Mouse (Mus musculus): ENCODE measurements around the gene Stc2.
A peak's percentile ranks its signal among the peaks of the same experiment; 100 is the strongest.

Stc2 gene

GRCm38 (mm10) chr11:31369648-31370286, at the start of gene Stc2:
Gene Stc2 (minus strand): TSS chr11:31370074.
- DNase-seq = no peak

GRCm38 (mm10) chr11:31417071-31417470, 47.2 kb upstream of the Stc2 start:
- DNase-seq = no peak

DNA sequence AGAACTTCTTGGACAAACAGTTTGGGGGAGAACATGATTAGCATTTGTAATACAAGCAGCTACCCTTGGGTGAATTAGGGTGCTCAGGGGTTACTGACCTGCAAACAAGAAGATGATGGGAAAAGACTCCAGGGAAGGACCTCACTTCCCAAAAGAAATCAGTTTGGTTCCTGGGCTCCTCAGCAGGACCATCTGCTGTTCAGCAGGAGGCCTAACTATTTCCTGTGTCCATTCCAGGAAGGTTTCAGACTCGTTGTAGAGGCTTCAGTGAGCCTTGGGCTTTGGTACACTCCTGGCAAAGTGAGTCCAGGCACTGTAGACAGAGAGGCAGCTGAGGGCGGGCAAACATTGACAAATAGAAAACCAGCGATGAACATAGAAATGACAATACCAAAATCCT, 42.5 kb upstream of the Stc2 start:
- DNase-seq = peak; percentile 20

- DNase-seq = no peak
Measured at GRCm38 (mm10) chr11:31406736-31407135, 36.9 kb upstream of the Stc2 start.

- no peak for DNase-seq
Measured at GRCm38 (mm10) chr11:31403080-31403479, 33.2 kb upstream of the Stc2 start.

- DNase-seq = no peak
Measured at GRCm38 (mm10) chr11:31398604-31399003, 28.7 kb upstream of the Stc2 start.

GRCm38 (mm10) chr11:31396638-31397417, 27.0 kb upstream of the Stc2 start:
- no peak for DNase-seq

GRCm38 (mm10) chr11:31394026-31394425, 24.2 kb upstream of the Stc2 start:
- DNase-seq = no peak

DNA sequence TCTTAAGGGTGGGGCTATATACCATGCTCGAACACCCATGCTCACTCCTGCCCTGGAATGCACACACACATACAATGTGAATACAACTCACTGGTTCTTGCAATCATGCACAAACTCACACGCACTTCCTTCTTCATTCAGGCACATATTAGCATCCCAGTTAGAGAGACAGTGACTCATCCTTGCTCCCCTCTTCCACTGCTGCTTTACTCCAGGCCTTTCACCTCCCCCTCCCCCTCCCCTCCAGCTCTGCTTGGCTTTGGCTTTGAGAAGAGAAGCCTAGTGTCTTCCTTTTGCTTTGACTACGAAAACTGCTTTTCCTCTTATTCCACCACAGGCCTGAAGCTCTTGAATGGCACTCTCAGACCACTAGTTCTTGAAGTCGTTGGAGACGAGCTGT, 22.5 kb upstream of the Stc2 start:
- DNase-seq = no peak

DNA sequence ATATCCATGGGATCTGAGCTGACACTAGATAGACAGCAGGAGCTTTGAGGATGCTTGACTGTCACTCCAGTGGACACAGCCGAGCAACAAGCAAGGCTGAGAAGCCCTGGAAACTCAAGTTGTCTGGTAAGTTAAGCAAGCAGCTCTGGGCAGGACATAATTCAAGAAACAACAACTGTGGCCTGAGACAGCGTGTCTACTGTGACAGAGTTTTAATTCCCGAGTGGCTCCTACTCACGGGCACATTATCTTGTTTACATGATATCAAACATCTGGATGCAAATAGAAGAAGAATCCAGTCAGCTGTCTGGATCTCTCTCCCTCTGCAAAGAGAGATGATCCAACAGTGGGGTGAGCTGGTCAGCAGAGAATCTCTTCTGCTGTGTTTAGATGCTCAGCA, 19.0 kb upstream of the Stc2 start:
- no peak for DNase-seq

DNA sequence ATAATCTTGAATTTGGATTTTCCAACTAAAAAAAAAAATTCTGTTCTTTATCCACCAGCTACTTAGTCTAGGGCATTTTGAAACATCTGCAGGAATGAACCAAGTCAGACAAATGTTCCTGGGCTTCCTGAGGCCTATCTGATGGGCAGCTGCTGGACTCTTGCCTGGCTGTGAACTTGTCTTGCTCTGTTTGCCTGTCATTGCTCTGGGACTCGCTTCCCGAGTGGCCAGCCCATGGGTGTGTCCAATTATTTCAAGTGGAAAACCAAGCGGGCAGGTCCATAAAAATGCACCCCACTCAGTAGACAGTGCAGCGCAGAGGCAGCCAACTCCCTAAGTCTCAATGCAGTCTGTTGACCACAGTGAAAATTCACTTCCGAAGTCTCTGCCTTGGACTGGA, 17.7 kb upstream of the Stc2 start:
- DNase-seq = no peak

DNA sequence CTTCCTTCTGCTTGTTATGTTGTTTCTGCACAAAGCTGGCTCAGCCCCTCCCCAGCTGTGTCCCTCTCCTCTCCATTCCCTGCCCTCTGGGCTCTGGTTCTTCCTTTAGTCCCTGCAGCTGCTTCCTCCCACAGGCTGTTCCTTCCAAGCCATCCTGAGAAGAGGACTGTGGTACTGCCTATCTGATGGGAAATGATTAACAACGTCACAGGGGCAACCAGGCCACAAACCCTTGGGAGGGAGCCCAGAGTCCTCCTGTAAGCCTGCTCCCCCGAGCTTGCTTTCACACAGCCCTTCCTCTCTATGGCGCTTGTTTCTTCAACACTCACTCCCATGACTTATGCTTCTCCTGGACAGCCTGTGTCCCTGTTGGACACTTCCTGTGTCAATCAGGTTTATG, 16.7 kb upstream of the Stc2 start:
- no peak for DNase-seq

DNA sequence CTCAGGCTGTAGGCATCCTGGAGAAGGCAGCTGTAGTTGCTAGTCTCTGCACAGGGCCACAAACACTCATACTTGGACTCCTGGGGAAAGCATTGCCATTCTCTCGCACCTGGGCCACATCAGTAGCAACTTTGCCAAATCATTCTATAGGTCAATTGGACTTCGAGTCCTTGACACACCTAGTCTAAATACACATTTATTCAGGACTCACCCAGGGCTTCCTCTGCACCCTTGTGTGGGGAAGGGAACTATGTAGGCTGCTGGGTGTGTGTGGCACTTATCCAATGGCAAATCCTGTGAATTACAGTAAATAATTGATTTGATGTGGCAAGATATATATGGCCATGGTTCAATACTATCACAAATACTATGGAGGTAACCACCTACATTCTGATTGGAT, 14.1 kb upstream of the Stc2 start:
- DNase-seq = no peak

- no peak for DNase-seq
Measured at GRCm38 (mm10) chr11:31382145-31382544, 12.3 kb upstream of the Stc2 start.

GRCm38 (mm10) chr11:31373438-31373837, 3.6 kb upstream of the Stc2 start:
- no peak for DNase-seq

DNA sequence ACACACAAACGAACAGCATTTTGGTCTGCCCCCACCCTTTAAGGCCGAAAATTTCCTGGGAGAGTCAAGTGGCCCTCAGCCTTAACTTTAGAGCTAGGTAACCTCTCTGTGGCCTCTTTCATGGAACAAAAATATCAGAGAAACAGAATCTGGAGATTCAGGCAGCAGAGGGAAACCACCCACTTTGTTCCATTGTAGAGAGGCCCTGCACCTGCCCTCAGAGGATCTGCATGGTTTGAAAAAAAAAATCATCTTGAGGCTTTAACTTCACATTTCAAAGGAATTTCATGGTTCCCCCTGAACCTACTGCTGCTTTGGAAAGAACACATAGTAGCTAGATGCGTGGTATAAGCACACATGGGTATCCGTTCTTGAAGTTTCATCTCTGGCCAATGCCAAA, 2.3 kb upstream of the Stc2 start:
- DNase-seq = no peak

GRCm38 (mm10) chr11:31371256-31371838, 1.5 kb upstream of the Stc2 start:
- DNase-seq = no peak

- no peak for DNase-seq
Measured at GRCm38 (mm10) chr11:31370436-31371230, 759 bp upstream of the Stc2 start.

- DNase-seq = no peak
Measured at GRCm38 (mm10) chr11:31368965-31369647, 768 bp downstream of the Stc2 start.

GRCm38 (mm10) chr11:31368252-31368964, 1.5 kb downstream of the Stc2 start:
- DNase-seq = no peak

GRCm38 (mm10) chr11:31366827-31367226, 3.0 kb downstream of the Stc2 start:
- DNase-seq = no peak

GRCm38 (mm10) chr11:31366421-31366820, 3.5 kb downstream of the Stc2 start:
- DNase-seq = no peak
